Mouse (Mus musculus): ENCODE results near the gene Gm29776. TPM values are rescaled to one million over a fixed set of nuclear protein-coding genes. Genes with fewer than 3 reads are reported as not detected.
A peak's percentile ranks its signal among the peaks of the same experiment; 100 is the strongest.

Gene Gm29776
- total RNA-seq (2021) = not detected

DNA sequence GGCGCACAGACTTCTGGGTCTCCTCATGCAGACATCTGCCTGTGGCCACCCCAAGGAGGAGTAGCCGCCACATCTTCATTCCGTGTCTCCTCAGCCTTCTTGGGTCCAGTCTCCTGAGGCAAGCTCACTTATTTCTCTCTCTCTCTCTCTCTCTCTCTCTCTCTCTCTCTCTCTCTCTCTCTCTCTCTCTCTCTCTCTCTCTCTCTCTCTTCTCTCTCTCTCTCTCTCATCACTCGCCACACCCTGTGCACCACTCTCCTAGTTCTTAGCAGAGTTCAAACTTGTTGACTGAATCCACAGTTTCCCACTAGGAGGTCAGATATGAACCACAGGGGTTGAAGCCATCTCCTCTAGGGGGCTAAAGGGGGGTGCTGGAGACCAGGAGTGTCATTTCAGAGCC, at the start of gene Gm29776:
Gm29776 (minus strand) TSS at position 101 of the 400 bp plus-strand sequence.
- DNase-seq (ENCODE audit: low spot score in 2 of 2) = no peak
- intact Hi-C loops (cut with DNase I) = no loop called here

DNA sequence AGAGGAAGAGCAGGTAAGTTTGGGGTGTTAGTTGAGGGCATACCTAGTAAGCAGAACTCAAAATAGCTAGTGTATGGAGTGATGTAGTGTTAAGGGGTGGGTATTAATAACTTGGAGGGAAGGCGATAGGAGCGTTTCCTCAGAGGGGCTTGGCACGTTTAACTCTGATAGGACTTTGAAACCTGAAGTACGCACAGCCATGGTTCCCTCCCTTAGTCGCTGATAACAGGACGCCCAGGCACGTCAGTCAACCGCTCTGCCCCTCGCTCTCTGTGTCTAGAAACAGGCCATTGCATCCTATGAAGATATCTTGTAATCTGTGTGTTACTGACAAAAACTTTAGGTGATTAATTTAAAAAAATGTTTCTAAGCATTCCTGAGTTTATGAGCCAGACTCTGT, 47.4 kb upstream of the Gm29776 start:
- DNase-seq (ENCODE audit: low spot score in 2 of 2) = no peak
- intact Hi-C loops (cut with DNase I) = no loop called here

DNA sequence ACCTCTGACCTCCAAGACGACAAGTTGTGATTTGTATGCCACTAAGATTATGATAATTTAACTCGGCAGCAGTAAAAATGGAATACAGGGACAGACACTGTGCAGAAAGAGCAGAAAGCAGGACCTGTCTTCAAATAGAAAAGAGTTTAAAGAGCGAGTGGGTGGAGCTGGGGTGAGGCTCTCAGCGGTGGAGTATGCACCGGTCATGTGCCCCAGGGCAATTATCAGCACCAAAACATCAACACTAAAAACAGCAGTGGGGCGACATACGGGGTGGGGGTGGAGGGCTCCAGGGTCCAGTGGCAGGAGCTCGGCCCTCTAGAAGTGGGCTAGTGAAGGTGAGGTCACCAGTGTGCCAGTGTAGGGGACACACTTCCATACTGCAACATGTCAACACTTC, 45.8 kb upstream of the Gm29776 start:
- intact Hi-C loops (cut with DNase I) = no loop called here
- no peak for DNase-seq (ENCODE audit: low spot score in 2 of 2)

DNA sequence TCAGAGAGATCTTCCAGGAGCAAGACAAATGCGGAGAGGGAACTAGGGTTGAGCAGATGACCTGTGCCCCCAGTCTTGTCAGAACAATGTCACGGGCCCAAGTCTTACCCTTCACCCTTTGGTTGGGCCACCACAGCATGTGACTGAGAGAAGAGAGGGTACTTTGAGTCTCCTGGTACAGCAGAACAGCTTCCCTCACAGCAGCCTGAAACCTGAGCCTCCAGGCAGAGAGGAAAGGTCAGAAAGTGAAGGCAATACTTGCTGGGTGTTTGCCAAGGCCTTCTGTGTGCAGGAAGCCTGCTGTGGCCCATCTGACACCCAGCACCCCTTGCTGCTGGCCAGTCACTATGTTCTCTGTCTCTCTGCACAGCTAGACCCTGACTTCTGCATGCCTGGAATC, 43.7 kb upstream of the Gm29776 start:
- no peak for DNase-seq (ENCODE audit: low spot score in 2 of 2)
- intact Hi-C loops (cut with DNase I) = no loop called here

DNA sequence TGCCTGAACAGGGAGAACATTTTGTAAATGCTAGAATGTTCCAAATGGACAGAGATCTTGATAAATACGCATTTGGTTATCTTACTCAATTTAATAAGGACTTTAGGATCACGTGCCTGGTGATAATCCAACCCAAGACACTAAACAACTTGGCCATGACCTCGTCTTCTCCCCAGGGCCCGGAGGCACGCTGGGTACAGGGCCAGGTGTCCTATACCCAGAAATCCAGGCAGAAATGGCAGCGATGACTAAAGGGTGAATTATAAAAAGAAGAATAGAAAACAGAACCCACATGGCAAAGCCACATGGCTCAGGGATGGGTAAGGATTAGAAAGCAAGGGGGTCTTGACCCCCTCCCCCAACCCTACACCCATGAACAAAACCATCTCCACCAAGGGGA, 43.1 kb upstream of the Gm29776 start:
- DNase-seq (ENCODE audit: low spot score in 2 of 2) = no peak
- intact Hi-C loops (cut with DNase I) = no loop called here

DNA sequence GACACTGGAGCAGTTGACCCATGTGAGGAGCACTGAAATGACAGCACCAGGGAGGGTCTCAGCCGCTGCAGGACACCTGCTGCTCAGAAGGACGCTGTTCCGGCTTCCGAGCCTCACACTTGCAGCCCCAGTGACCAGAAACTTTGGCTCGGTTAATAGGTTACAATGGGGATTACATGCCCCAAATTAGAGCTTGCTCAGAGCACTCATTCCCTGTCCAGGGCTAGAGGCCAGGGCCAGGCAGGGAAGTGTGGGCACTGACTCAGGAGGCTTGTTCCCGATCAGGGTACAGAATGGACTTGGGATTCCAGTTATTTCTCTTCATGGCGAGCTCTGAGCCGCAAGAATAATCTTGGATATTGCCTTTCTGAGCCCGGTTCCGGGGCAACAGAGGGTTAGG, 39.0 kb upstream of the Gm29776 start:
- intact Hi-C loops (cut with DNase I) = no loop called here
- no peak for DNase-seq (ENCODE audit: low spot score in 2 of 2)

DNA sequence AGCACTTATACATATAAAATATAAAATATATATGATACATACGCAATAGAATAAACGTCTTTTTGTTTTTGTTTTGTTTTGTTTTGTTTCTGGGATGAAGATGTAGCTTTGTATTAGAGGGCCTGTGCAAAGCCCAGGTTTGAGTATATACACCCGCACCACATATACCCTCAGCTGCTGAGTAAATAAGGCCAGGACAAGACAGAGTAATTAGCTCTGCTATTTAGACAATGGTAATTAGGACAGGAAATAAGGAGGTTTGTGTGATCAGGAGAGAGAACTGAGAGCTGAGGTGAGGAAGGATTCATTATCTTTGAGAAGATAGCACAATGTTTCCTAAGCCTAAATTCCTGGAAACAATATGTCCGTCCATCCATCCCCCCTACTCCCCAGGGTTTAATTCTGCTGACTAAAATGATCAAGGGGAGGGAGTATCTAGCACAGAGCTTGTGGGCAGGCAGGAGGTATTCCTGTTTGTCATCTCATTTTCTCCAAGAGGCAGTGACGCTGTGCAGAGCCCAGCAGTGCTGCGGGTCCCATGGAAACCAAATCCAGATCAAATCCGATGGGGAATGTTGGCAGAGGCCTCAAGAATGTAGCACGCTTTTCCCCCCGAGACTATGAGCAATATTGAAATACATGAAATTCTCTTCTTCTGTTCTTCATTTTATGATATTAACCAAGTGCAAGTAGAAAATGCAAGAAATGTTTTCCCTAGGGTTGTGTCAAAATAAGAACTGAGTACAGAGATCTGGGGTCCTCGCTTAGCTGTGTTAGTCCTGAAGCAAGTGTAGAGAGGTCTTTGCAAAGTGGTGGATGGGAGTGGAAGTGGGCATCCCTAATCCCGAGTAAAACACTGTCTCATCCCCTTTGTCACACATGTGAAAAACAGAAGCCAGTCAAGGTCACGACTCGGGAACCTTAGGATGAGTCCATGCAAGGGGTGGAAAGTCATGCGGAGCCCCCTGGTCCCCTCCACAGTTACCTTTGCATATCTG, 38.2 kb upstream of the Gm29776 start:
- DNase-seq (ENCODE audit: low spot score in 2 of 2) = peak in 1 of 2 experiments; percentile 47
- intact Hi-C loops (cut with DNase I) = no loop called here

DNA sequence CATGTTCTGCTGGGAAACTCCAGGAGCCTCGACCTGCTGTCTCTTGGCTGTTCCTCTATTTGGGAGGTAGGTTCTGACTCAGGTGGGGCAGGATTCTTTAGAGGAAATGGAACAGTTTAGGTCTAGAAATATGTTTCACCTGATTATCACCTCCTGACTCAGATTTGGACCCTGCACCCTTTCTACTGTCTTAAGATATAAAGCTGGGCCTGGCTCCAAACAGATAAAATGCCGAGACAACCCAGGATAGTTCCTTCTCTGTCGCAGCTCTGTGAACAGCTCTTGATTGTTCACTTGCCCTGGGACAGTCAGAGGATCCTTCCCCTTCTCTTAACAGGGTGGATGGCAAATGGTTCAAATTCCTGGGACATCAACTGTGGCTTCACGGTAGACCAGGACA, 36.6 kb upstream of the Gm29776 start:
- intact Hi-C loops (cut with DNase I) = no loop called here
- DNase-seq (ENCODE audit: low spot score in 2 of 2) = no peak

DNA sequence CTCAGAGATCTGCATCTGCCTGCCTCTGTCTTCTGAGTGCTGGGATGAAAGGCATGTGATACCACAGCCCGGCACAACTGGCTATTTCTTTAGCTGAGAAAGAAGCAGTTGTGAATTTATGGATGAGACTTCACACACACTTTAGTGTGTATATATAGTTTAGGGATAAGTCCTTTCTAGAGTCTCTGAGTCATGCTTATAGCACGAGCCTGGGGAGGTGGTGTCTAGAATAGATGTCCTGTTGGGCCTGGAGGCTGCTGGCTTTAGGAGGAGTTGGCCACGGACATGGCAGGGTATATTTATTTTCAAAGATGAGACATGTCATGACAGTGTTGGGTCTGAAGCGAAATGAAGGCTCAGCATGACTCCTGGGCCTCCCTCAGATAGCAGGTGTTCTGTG, 35.4 kb upstream of the Gm29776 start:
- DNase-seq (ENCODE audit: low spot score in 2 of 2) = no peak
- intact Hi-C loops (cut with DNase I) = no loop called here

DNA sequence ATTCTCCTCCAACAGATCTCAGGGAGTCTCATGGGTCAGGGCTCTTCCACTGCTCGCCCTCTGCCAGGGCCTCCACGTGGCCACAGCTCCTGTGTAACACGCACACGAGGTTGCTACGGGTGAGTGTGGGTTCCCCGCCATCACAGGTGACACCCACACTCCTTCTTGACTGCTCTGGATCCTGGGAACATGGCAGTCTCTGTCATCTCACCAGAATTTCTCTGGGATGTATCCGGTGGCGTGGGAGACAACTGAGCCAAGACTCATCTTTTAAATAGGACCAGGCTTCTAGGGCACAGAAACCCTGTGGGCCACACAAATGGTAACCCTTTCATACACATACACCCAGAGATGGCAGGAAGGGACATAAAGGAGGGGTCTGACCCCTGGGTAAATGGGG, 33.6 kb upstream of the Gm29776 start:
- DNase-seq (ENCODE audit: low spot score in 2 of 2) = no peak
- intact Hi-C loops (cut with DNase I) = no loop called here

DNA sequence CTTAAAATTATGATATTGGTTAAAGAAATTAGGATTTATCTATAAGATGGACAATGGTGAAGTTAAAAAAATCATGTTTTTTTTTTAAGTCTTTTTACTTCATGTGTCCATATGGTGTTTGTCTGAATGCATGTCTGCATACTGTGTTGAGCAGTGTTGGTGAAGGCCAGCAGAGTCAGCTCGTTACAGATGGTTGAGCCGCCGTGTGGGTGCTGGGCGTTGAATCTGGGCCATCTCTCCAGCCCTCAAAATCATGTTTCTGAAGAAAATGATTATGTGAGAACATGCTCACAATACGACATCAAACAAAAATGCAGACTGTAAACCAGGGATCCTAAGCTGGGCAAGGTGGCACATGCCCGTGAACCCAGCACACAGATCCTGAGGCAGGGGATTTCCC, 31.7 kb upstream of the Gm29776 start:
- intact Hi-C loops (cut with DNase I) = no loop called here
- DNase-seq (ENCODE audit: low spot score in 2 of 2) = peak; percentile 45 to 52

DNA sequence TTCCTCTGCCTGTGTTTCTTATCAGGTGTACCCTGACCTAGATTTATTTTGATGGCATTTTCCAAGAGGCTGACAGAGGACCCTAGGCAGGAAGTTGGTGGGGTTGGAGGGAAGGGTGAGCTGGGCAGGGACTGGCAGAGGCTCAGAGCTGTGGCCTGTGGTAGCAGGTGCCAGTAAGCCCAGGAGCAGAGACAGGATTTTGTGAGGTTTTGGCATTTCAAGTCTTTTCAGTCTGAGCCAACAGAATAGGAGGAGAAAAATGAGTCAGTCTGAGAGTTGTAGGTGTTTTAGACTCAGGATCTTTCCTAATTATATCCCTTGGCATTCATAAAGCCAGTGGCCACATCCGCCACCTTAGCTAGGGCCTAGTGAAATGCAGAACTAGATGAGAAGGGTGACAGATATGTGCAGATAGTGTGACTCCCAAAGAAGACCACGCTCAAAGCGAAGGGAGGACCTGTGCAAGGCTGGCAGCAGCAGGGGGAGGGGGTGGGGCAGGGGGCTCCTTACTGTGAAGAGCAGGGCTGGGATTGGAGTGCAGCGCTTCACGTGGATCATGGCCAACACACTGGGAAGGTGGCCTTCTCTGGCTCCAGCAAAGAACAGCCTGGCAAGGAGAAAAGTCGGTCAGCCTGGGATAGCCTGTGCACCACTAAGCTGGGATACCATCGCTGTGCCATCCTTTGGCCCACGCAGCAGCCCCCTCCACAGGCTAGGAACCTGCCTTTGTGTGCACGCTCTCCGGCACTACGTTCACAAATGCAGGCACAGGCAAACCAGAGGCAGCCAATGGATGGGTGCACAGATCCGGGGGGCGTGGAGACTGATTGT, 30.4 kb upstream of the Gm29776 start:
- intact Hi-C loops (cut with DNase I) = no loop called here
- DNase-seq (ENCODE audit: low spot score in 2 of 2) = peak; percentile 41 to 61

DNA sequence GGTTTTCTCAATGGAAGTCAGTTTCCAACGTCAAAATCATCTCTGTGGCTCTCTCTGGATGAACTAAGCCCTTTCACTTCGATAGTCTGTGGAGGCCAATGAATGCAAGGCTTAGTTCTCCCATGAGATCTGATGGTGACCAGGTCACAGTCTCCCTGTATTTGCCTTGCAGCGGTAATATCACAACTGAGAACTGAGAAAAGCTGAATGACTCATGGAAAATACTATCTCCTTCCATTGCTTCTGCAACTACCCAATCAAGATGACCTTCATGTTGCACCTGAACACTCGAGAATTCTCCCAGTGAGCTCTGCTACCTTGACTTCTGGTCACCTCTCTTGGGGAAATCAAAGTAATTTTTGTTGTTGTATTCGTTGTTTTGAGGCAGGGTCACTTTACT, 28.9 kb upstream of the Gm29776 start:
- intact Hi-C loops (cut with DNase I) = no loop called here
- DNase-seq (ENCODE audit: low spot score in 2 of 2) = no peak

DNA sequence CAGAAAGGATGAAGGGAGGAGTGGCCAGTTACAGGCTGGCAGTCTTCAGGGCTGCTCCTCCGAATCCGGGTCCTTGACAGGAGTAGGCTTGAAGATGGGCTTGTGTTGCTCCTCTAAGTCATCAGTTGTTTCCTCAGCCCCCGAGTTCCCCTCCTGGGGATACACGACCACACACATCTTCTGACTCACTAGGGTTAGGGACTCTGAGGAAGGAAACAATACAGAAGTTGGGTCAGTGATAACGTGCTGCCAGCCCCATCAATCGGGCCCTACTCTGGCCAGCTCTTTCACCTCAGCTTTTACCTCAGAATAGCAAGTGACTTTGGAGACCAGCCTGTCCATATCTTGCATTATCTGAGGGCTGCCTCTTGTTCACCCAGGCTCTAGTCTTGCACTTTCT, 25.4 kb upstream of the Gm29776 start:
- intact Hi-C loops (cut with DNase I) = no loop called here
- no peak for DNase-seq (ENCODE audit: low spot score in 2 of 2)

DNA sequence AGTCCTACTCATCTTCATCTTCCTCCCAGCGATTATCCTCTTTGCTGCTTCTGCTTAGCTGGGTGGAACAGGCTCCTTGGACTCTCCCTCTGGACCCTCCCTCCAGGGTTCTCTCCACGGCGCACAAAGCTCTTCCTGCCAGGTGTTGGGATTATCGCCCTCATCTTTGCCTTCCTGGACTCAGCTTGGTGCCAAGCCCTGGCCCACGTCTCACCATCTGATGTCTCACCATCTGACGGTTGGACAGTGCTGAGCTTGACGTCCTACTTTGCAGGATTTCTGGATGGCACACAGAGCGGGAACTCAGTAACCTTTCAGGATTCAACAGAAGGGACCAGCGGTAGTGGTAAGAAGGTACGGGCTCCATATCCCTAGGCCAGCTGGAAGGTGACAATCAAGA, 23.1 kb upstream of the Gm29776 start:
- no peak for DNase-seq (ENCODE audit: low spot score in 2 of 2)
- intact Hi-C loops (cut with DNase I) = no loop called here

DNA sequence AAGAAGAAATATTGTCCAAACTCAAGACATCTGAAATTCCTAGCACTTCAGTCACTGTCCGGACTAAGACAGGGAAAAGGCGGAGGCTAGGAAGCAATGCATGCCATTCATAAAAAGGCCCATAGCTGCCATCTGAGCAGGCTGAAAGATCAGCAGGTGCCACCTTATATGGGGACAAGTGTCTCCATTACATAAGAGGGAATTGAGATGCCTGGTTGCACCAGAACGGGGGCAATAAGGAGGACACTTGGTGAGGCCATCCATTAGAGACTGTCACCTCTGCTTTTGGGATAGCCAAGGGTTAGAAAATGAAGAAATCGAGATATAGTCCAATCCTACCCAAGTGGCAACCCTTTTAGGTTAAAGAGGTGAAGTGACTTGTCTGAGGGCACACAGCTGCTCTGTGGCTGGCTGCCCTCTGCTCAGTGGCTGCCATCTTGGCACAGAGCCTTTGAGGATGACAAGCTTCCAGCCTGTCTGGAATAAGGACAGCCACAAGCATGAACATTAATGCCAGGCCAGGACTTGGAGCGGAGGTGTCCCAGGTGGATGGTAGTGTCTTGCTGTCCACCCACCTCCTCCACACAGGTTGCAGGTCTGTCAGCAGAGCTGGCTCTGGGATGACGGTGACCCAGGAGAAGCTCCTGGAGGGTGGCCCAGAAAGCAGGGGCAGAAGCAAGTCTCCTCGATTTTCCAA, 22.2 kb upstream of the Gm29776 start:
- intact Hi-C loops (cut with DNase I) = no loop called here
- DNase-seq (ENCODE audit: low spot score in 2 of 2) = no peak

DNA sequence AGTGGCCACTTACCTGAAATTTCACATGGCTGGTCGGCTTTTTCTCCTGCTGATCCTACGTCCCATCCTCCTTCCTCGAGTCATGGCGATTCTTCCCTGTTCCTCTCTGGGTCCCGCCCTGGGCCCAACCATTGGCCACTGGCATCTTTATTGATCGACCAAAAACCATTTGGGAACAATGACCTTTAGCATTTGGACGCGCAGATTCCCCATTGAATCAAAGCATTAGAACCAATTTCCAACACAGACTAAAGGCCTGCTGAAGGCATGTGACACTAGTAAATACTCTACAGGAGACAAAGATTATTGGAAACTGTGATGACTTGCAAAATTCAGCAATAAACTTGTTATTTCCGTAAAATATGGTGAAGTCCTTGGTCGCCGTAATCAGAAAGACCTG, 21.4 kb upstream of the Gm29776 start:
- DNase-seq (ENCODE audit: low spot score in 2 of 2) = no peak
- intact Hi-C loops (cut with DNase I) = no loop called here

DNA sequence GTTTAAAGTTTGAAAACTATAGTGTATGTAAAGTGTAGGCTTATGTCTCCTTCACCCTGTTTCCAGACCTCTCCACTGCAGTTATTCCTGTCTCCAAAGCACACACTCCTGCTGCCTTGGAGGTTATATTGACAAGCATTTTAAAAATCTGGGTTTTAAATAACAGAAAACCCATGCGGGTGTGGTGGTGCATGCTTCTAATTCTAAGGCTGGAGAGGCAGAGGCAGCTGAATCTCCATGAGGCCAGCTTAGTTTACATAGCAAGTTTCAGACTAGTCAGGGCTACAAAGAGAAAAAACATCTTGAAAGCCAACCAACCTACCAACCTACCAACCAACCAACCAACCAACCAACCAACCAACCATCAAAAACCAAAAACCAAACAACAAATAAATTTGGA, 16.8 kb upstream of the Gm29776 start:
- DNase-seq (ENCODE audit: low spot score in 2 of 2) = no peak
- intact Hi-C loops (cut with DNase I) = loop anchor here (2.0 to 10.0 kb wide), 2 partner anchors 65 to 299 kb away; partner anchors contain the start of genes Ngdn and Slc7a8

DNA sequence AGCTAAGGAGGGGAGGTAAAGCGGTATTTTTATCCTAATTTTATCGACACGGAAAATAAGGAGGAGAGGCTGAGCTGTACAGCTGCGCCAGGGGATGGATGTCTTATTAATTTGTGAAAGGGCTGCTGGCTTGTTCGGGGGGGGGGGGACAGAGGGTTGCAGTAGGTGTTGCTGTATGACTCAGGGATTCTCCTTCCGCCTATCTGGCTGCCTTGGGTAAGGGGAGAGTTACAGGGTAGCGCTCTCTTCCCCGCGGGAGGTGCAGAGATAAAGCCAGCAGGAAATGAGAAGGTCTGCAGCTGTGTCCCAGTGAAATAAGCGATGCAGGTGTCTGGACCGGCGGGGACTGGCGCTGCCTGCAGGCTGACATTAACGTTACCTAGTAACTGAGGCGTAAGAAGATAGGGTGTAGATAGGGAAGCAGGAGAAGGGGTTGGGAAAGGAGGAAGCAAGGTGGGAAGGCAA, 16.0 kb upstream of the Gm29776 start:
- DNase-seq (ENCODE audit: low spot score in 2 of 2) = peak; percentile 36
- intact Hi-C loops (cut with DNase I) = loop anchor here (1.0 to 10.0 kb wide), 4 partner anchors 66 to 300 kb away; partner anchors contain the start of genes Ngdn and Slc7a8

DNA sequence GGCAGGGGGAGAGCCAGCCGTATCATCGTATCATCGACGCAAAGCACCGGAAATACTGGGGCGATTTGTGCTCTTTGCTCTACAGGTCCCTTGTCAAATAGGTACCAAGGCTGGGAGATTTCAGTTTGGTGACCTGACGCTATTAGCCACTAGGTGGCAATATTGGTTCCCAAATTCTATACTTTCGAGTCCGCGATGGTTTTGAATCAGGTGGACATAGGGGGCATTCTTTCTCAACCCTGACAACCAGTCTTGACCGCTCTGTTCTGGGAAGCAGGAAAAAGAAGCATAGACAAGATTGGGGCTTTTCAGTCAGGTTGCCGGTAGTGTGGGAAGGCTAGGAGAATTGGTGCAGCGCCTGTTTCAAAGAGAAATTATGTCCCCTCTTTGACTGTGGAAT, 15.5 kb upstream of the Gm29776 start:
- peak; percentile 68 to 77 for DNase-seq (ENCODE audit: low spot score in 2 of 2)
- intact Hi-C loops (cut with DNase I) = loop anchor here (1.0 to 10.0 kb wide), 4 partner anchors 67 to 301 kb away; partner anchors contain the start of genes Ngdn and Slc7a8

Data from left cerebral cortex, postnatal 36 days (tissue).